Mouse (Mus musculus) liver, adult 2 months (tissue): Measurements from ENCODE around the gene Cenpp. TPM values are rescaled to one million over a fixed set of nuclear protein-coding genes. Genes with fewer than 3 reads are reported as not detected.

ENCODE experiments used
- DNase-seq: peaks from one replicate; pipeline ENCODE4 v3.0.0-alpha.2; 2011; ENCODE audit warnings: low read depth, low spot score; ENCODE audit errors: extremely low read depth
- H3K27ac ChIP-seq: fragments of 200-500 bp; replicated peaks from 2 replicates; pipeline ENCODE4 v1.5.1; 2012; ENCODE audit warnings: low read depth, mild to moderate bottlenecking, control low read depth, inconsistent platforms, low read length; ENCODE audit not compliant: insufficient read depth
- H3K27me3 ChIP-seq: fragments of 200-500 bp; 2 replicates; pipeline ENCODE4 v1.6.1; 2012; ENCODE audit warnings: mild to moderate bottlenecking, moderate library complexity, low read length, inconsistent platforms; ENCODE audit not compliant: control insufficient read depth, insufficient read depth
- H3K36me3 ChIP-seq: fragments of 200-500 bp; 2 replicates; pipeline ENCODE4 v1.6.1; 2012; ENCODE audit warnings: low read length, inconsistent platforms; ENCODE audit not compliant: control insufficient read depth, insufficient read depth
- H3K4me1 ChIP-seq: fragments of 200-500 bp; 2 replicates; pipeline ENCODE4 v1.6.1; 2011; ENCODE audit warnings: low read length; ENCODE audit not compliant: control insufficient read depth, insufficient read depth
- H3K4me3 ChIP-seq: fragments of 200-500 bp; 2 replicates; pipeline ENCODE4 v1.5.1; 2011; ENCODE audit warnings: low read depth, mild to moderate bottlenecking, control low read depth, low read length, moderate library complexity; ENCODE audit not compliant: insufficient read depth
- H3K79me2 ChIP-seq: fragments of 200-500 bp; 2 replicates; pipeline ENCODE4 v1.6.1; 2012; ENCODE audit warnings: inconsistent platforms, mild to moderate bottlenecking, low read length, moderate library complexity; ENCODE audit not compliant: control insufficient read depth, insufficient read depth
- H3K9ac ChIP-seq: fragments of 200-500 bp; 2 replicates; pipeline ENCODE4 v1.6.1; 2012; ENCODE audit warnings: low read depth, mild to moderate bottlenecking, control low read depth, inconsistent platforms, low read length
- CTCF ChIP-seq: fragments of 200-500 bp; IDR thresholded peaks from 2 replicates; pipeline ENCODE4 v1.5.1; 2011; ENCODE audit warnings: low read depth, low read length, control low read depth
- POLR2A ChIP-seq: fragments of 200-500 bp; IDR thresholded peaks from 2 replicates; pipeline ENCODE4 v1.6.1; 2011; ENCODE audit warnings: low read length, control low read depth; ENCODE audit not compliant: insufficient read depth; ENCODE audit errors: extremely low read depth
- WGBS: fragments of 180-500 bp; shearing (Covaris S2); methylation state at CpG from one replicate; pipeline ENCODE4 v1.1.7; 2018; 5-methylcytosine and 5-hydroxymethylcytosine counted together
- polyA plus RNA-seq: library from polyadenylated mRNA; depleted of rRNA; stranded (reverse); fragments of >200 nt; gene quantifications from 2 replicates; pipeline ENCODE4 v1.2.3, GENCODE M21; 2012
- total RNA-seq: library from RNA; depleted of rRNA; stranded (reverse); fragments of >200 nt; gene quantifications from 2 replicates; pipeline ENCODE4 v1.2.3, GENCODE M21; 2014

Cenpp gene
- total and polyA plus RNA-seq, 2 experiments = 0.12 to 0.55 TPM

DNA sequence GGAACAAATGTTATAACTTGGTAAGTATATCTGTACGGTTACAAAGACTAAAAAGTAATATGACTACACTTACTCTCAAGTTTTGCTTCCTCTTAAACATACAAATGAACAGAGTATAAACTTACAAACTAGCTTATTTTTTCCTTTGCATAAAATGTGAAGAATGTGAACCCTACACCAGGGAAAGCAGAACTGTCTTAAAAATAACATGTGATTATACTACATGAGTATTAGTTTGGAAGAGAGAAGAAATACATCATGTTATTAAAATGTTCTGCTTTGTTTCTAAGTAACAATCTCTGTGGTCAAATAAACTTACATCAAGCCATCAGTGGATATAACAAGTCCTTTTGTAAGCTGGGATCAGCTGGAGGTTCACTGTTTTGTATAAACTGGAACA lies 113.9 kb downstream of the Cenpp start:
- DNase-seq = no peak
- Histone ChIP-seq H3K4me3 (no peak overlapping the region), H3K36me3 (no peaks in the 10 kb centered on the region), H3K9ac (no peak overlapping the region), H3K4me1 (no peaks in the 10 kb centered on the region), H3K27ac (no peak overlapping the region), H3K27me3 (no peaks in the 10 kb centered on the region), H3K79me2 (no peaks in the 10 kb centered on the region)
- TF ChIP-seq CTCF (no peak), POLR2A (no peak)
- WGBS = 93% methylated on average over 1 of the region's 1 CpGs

DNA sequence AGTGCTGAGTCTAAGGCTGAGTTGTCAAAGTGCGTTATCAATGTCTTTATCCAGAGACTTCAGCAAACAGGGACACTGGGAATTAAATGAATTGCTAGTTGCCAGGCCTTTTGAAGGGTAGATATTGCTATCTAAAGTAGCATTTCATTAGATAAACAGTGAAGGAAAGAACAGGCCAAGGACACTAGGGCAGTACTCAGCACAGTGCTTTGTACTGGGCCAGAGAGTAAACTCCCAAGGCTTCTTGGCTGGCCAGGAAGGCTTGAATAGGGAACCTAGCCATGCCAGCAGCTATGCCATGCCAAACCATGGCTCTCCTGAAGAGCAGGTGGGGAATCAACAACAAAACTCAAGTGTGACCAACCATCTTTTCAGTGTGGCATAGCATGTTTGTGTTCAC lies 115.6 kb downstream of the Cenpp start:
- H3K27me3 ChIP-seq = no peaks in the 10 kb centered on the region
- H3K79me2 ChIP-seq = no peaks in the 10 kb centered on the region
- WGBS = 100% methylated on average over 1 of the region's 1 CpGs
- DNase-seq = no peak
- TF ChIP-seq CTCF (no peak), POLR2A (no peak)
- no peaks in the 10 kb centered on the region for H3K4me1 ChIP-seq
- no peak overlapping the region for H3K27ac ChIP-seq
- no peak overlapping the region for H3K9ac ChIP-seq
- H3K36me3 ChIP-seq = no peaks in the 10 kb centered on the region
- no peak overlapping the region for H3K4me3 ChIP-seq

DNA sequence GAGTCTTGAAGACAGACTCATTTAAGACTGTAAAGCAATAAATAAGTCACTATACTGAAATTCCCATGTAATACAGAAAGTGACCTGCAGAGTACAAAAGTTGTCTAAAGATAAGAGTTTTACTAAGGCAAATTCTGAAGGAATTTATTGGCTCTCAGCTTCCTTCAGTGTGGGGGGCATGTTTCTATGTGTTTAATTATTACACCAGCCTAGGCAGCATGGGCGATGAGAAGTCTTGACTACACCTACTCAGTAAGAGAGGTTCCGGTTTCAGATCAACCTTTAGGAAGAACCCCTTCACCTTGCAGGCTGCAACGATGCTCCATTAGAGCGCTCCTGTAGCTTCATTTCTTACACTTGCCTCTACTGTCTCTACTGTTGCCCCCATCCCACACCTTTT lies 121.9 kb downstream of the Cenpp start:
- no peaks in the 10 kb centered on the region for H3K4me1 ChIP-seq
- H3K4me3 ChIP-seq = no peak overlapping the region
- no peak overlapping the region for H3K9ac ChIP-seq
- 97% methylated on average over 4 of the region's 4 CpGs for WGBS
- TF ChIP-seq CTCF = no peak
- no peak for TF ChIP-seq POLR2A
- DNase-seq = no peak
- no peaks in the 10 kb centered on the region for H3K79me2 ChIP-seq
- no peak overlapping the region for H3K27ac ChIP-seq
- no peaks in the 10 kb centered on the region for H3K36me3 ChIP-seq
- no peaks in the 10 kb centered on the region for H3K27me3 ChIP-seq

DNA sequence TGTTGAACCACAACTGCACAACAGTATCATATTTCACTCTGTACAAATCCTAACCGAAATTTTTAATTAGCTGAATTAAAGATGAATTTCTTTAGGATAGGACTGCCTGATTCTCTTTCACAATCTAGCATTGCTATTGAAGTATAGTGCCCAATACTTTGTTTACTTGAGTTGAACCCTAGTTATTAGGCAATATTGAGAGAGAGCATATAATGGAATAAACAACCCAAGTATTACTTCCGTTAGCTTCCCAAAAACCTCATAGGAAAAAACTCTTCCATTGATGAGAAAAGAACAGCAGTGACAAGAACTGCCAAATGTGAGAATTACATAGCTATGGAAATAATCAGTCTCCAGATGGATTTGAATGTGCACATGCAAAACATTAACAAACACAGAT lies 126.3 kb downstream of the Cenpp start:
- no peaks in the 10 kb centered on the region for H3K4me1 ChIP-seq
- no peak overlapping the region for H3K9ac ChIP-seq
- DNase-seq = no peak
- no peaks in the 10 kb centered on the region for H3K36me3 ChIP-seq
- H3K4me3 ChIP-seq = no peak overlapping the region
- H3K79me2 ChIP-seq = no peaks in the 10 kb centered on the region
- H3K27ac ChIP-seq = no peak overlapping the region
- 61% methylated on average over 2 of the region's 2 CpGs for WGBS
- H3K27me3 ChIP-seq = no peaks in the 10 kb centered on the region
- TF ChIP-seq POLR2A = no peak
- no peak for TF ChIP-seq CTCF

DNA sequence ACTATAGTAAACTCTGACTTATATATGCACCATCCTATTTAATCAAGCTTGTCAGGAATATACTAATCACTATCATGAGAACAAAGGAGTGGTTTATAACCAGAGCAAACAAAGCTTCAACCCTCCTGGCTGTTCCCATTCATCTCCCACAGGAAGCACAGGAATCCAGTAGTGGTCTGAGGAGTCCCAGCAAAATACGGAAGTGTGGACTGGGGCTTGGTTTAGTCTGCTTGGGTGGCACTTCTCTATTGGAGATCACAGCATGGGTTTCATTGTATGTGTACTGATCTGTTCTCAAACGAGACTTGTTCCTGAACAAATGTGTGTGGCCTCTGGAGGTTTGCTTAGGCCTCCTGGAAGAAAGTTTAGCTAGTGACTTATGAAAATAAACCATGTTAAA lies 133.8 kb downstream of the Cenpp start:
- no peak overlapping the region for H3K4me3 ChIP-seq
- no peaks in the 10 kb centered on the region for H3K27me3 ChIP-seq
- no peak overlapping the region for H3K9ac ChIP-seq
- no peaks in the 10 kb centered on the region for H3K79me2 ChIP-seq
- WGBS = 79% methylated on average over 2 of the region's 2 CpGs
- H3K4me1 ChIP-seq = no peaks in the 10 kb centered on the region
- no peaks in the 10 kb centered on the region for H3K36me3 ChIP-seq
- DNase-seq = no peak
- no peak for TF ChIP-seq CTCF
- TF ChIP-seq POLR2A = no peak
- no peak overlapping the region for H3K27ac ChIP-seq

DNA sequence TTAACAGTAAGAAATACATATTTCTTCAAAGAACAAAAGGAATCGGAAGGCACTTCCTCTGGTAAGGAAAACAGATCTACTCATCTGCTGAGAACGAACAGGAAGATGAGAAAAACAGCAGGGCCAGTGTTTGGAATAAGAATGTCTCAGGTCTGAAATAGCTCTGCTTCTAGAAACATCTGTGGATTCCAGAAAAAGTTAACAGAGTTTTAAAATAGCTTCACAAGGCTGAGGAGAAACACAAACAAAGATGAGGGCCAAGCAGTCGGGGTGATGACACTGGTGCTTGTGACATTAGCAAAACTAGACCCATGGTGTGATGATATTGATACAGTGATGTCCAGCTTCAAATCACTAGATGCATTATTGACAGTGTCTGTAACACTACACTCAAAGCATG lies 145.4 kb downstream of the Cenpp start:
- Histone ChIP-seq H3K36me3 (no peaks in the 10 kb centered on the region), H3K4me3 (no peak overlapping the region), H3K27me3 (no peaks in the 10 kb centered on the region), H3K79me2 (no peaks in the 10 kb centered on the region), H3K4me1 (no peaks in the 10 kb centered on the region), H3K9ac (no peak overlapping the region), H3K27ac (no peak overlapping the region)
- WGBS = 75% methylated on average over 3 of the region's 3 CpGs
- TF ChIP-seq CTCF = no peak
- no peak for TF ChIP-seq POLR2A
- peak; percentile 21 for DNase-seq
